Mouse (Mus musculus): ENCODE data around the gene Otop2.

GRCm38 (mm10) chr11:115275509-115275908 lies 31.5 kb upstream of the Otop2 start:
- TF ChIP-seq CTCF (IDR thresholded peaks at IDR 0.05; ENCODE audit: borderline replicate concordance, insufficient read depth, low read depth, low read length) (no peak), POLR2A (IDR thresholded peaks at IDR 0.05; ENCODE audit: borderline replicate concordance, insufficient read depth, low read length) (no peak)

Measured in cerebellum, adult 2 months (tissue).